Mouse (Mus musculus) right cerebral cortex, postnatal 14 days (tissue): ENCODE measurements at regions not wholly inside any gene's neighbourhood (a gene's known extent, or its start where the extent isn't known, plus 50 kb on each side); places are given as distances from the start of the nearest gene placed in this dataset.

Experiments
- DNase-seq: peaks from one replicate; pipeline ENCODE4 v3.0.0; 2022

GRCm38 (mm10) chr8:116289237-116289636 lies 215.5 kb upstream of the Dynlrb2 start:
- no peak for DNase-seq

GRCm38 (mm10) chr8:116283990-116284389 lies 220.8 kb upstream of the Dynlrb2 start:
- no peak for DNase-seq

- DNase-seq = no peak
These were observed 222.4 kb upstream of the Dynlrb2 start for GRCm38 (mm10) chr8:116282341-116282740.

GRCm38 (mm10) chr8:116275014-116275413 lies 229.8 kb upstream of the Dynlrb2 start:
- no peak for DNase-seq

- DNase-seq = no peak
These were observed 233.5 kb upstream of the Dynlrb2 start for GRCm38 (mm10) chr8:116271238-116271637.

- no peak for DNase-seq
These were observed 235.4 kb upstream of the Dynlrb2 start for GRCm38 (mm10) chr8:116269393-116269792.

GRCm38 (mm10) chr8:116268685-116269084 lies 236.1 kb upstream of the Dynlrb2 start:
- no peak for DNase-seq

- DNase-seq = peak; percentile 29
These were observed 236.6 kb upstream of the Dynlrb2 start for GRCm38 (mm10) chr8:116268161-116268560.

GRCm38 (mm10) chr8:116267021-116267420 lies 237.8 kb upstream of the Dynlrb2 start:
- DNase-seq = no peak

- DNase-seq = no peak
These were observed 239.2 kb upstream of the Dynlrb2 start for GRCm38 (mm10) chr8:116265591-116265990.

- DNase-seq = no peak
These were observed 240.7 kb upstream of the Dynlrb2 start for GRCm38 (mm10) chr8:116264078-116264477.

- no peak for DNase-seq
These were observed 243.5 kb upstream of the Dynlrb2 start for GRCm38 (mm10) chr8:116261286-116261685.

- DNase-seq = no peak
These were observed 249.4 kb upstream of the Dynlrb2 start for GRCm38 (mm10) chr8:116255398-116255797.

GRCm38 (mm10) chr8:116252455-116253216 lies 252.1 kb upstream of the Dynlrb2 start:
- no peak for DNase-seq

GRCm38 (mm10) chr8:116248398-116248797 lies 256.4 kb upstream of the Dynlrb2 start:
- DNase-seq = no peak

GRCm38 (mm10) chr8:116243493-116243892 lies 261.3 kb upstream of the Dynlrb2 start:
- DNase-seq = no peak

- DNase-seq = no peak
These were observed 261.8 kb upstream of the Dynlrb2 start for GRCm38 (mm10) chr8:116242972-116243371.

- no peak for DNase-seq
These were observed 262.9 kb upstream of the Dynlrb2 start for GRCm38 (mm10) chr8:116241987-116242242.

GRCm38 (mm10) chr8:116241146-116241986 lies 263.4 kb upstream of the Dynlrb2 start:
- no peak for DNase-seq

GRCm38 (mm10) chr8:116238670-116239069 lies 266.1 kb upstream of the Dynlrb2 start:
- no peak for DNase-seq

GRCm38 (mm10) chr8:116237561-116238100 lies 267.1 kb upstream of the Dynlrb2 start:
- DNase-seq = no peak

GRCm38 (mm10) chr8:116229654-116230136 lies 275.1 kb upstream of the Dynlrb2 start:
- DNase-seq = no peak

- no peak for DNase-seq
These were observed 277.8 kb upstream of the Dynlrb2 start for GRCm38 (mm10) chr8:116227003-116227402.

GRCm38 (mm10) chr8:116223235-116223634 lies 281.5 kb upstream of the Dynlrb2 start:
- no peak for DNase-seq
